Mouse (Mus musculus): ENCODE measurements around the gene Lypd6b. TPM values are rescaled to one million over a fixed set of nuclear protein-coding genes. Genes with fewer than 3 reads are reported as not detected.

The Lypd6b gene
- total RNA-seq (2021): 1 to 10 TPM; 8.0 to 8.4 TPM
- long read RNA-seq, partial matches to known transcripts: 0 of 11 reads
- long read RNA-seq, other reads (novel, unspliced or antisense): 11 of 11 reads

GRCm38 (mm10) chr2:49787376-49788050 lies at the start of gene Lypd6b:
Gene Lypd6b, plus strand, starts transcription at chr2:49787688.
- no peak for DNase-seq (ENCODE audit: low spot score in 2 of 2)

GRCm38 (mm10) chr2:49739046-49739445 lies 48.4 kb upstream of the Lypd6b start:
- DNase-seq (ENCODE audit: low spot score in 2 of 2): no peak

GRCm38 (mm10) chr2:49741026-49741425 lies 46.5 kb upstream of the Lypd6b start:
- DNase-seq (ENCODE audit: low spot score in 2 of 2): no peak

- DNase-seq (ENCODE audit: low spot score in 2 of 2): peak; percentile 69 to 72
Measured at GRCm38 (mm10) chr2:49741895-49742734, 45.4 kb upstream of the Lypd6b start.

- no peak for DNase-seq (ENCODE audit: low spot score in 2 of 2)
Measured at GRCm38 (mm10) chr2:49742919-49743318, 44.6 kb upstream of the Lypd6b start.

- no peak for DNase-seq (ENCODE audit: low spot score in 2 of 2)
Measured at GRCm38 (mm10) chr2:49743775-49744174, 43.7 kb upstream of the Lypd6b start.

- DNase-seq (ENCODE audit: low spot score in 2 of 2): no peak
Measured at GRCm38 (mm10) chr2:49744251-49745093, 43.0 kb upstream of the Lypd6b start.

GRCm38 (mm10) chr2:49745094-49745781 lies 42.2 kb upstream of the Lypd6b start:
- DNase-seq (ENCODE audit: low spot score in 2 of 2): no peak

GRCm38 (mm10) chr2:49746947-49747346 lies 40.5 kb upstream of the Lypd6b start:
- no peak for DNase-seq (ENCODE audit: low spot score in 2 of 2)

- DNase-seq (ENCODE audit: low spot score in 2 of 2): no peak
Measured at GRCm38 (mm10) chr2:49747670-49748069, 39.8 kb upstream of the Lypd6b start.

- DNase-seq (ENCODE audit: low spot score in 2 of 2): peak; percentile 71 to 73
Measured at GRCm38 (mm10) chr2:49748628-49749342, 38.7 kb upstream of the Lypd6b start.

- DNase-seq (ENCODE audit: low spot score in 2 of 2): no peak
Measured at GRCm38 (mm10) chr2:49749730-49750576, 37.5 kb upstream of the Lypd6b start.

- peak in 1 of 2 experiments; percentile 23 for DNase-seq (ENCODE audit: low spot score in 2 of 2)
Measured at GRCm38 (mm10) chr2:49751544-49752210, 35.8 kb upstream of the Lypd6b start.

- DNase-seq (ENCODE audit: low spot score in 2 of 2): no peak
Measured at GRCm38 (mm10) chr2:49752211-49752607, 35.3 kb upstream of the Lypd6b start.

GRCm38 (mm10) chr2:49753062-49753461 lies 34.4 kb upstream of the Lypd6b start:
- DNase-seq (ENCODE audit: low spot score in 2 of 2): no peak

GRCm38 (mm10) chr2:49755054-49755453 lies 32.4 kb upstream of the Lypd6b start:
- DNase-seq (ENCODE audit: low spot score in 2 of 2): no peak

GRCm38 (mm10) chr2:49757616-49758015 lies 29.9 kb upstream of the Lypd6b start:
- DNase-seq (ENCODE audit: low spot score in 2 of 2): no peak

- DNase-seq (ENCODE audit: low spot score in 2 of 2): peak in 1 of 2 experiments; percentile 64
Measured at GRCm38 (mm10) chr2:49764331-49764946, 23.0 kb upstream of the Lypd6b start.
